Mouse (Mus musculus) myocyte (in vitro differentiated cells): Measurements from ENCODE around the gene Syncrip.

Experiments used
- E2F4 ChIP-seq: IDR thresholded peaks from one replicate; pipeline ENCODE4 v1.6.1; 2011; ENCODE audit warnings: mild to moderate bottlenecking, control low read depth, moderate library complexity; ENCODE audit not compliant: insufficient read depth
- MAX ChIP-seq: IDR thresholded peaks from one replicate; pipeline ENCODE4 v1.6.1; 2011; ENCODE audit warnings: low read depth, mild to moderate bottlenecking, control low read depth
- POLR2A ChIP-seq: IDR thresholded peaks from one replicate; pipeline ENCODE4 v1.6.1; 2011; ENCODE audit warnings: low read depth, mild to moderate bottlenecking, control low read depth, moderate library complexity; ENCODE audit not compliant: insufficient read length
- REST ChIP-seq: IDR thresholded peaks from one replicate; pipeline ENCODE4 v1.6.1; 2011; ENCODE audit warnings: mild to moderate bottlenecking, control low read depth, moderate library complexity; ENCODE audit not compliant: insufficient read depth, insufficient read length
- USF1 ChIP-seq: IDR thresholded peaks from one replicate; pipeline ENCODE4 v1.6.1; 2011; ENCODE audit warnings: low read depth, mild to moderate bottlenecking, control low read depth, moderate library complexity

DNA sequence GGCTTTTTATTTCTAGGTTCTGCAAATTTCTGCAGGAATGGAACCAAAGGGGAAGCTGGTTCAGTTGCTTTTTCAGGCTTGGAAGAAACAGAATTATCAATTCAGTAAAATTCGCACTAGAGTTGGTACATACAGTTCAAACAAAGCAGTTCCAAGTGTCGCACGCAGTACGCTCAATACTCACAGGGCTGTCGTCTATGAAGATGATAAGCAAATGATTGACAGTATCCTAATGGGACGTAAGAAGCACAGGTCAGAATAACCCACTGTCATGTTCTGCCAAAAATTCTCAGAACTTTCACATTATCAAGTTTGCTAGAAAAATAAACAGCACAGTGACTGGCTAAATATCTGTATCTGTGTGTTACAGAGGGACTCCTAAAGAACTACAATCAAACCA is 77.9 kb downstream of the Syncrip start:
- no peak for TF ChIP-seq E2F4
- no peak for TF ChIP-seq MAX
- no peak for TF ChIP-seq USF1
- no peak for TF ChIP-seq POLR2A
- TF ChIP-seq REST, result no peak
